Mouse (Mus musculus) urinary bladder, postnatal 4 days (tissue): ENCODE data around the gene Batf3.
A peak's percentile ranks its signal among the peaks of the same experiment; 100 is the strongest.

ENCODE experiments used
- DNase-seq, 2 experiments: peaks; one replicate each; pipeline ENCODE4 v3.0.0; 2021 to 2022; ENCODE audit warnings: low spot score in 2 of 2

The Batf3 gene

GRCm38 (mm10) chr1:191097802-191098747, at the start of gene Batf3:
TSS of gene Batf3 (plus strand) at chr1:191097847.
- DNase-seq, result peak in 1 of 2 experiments; percentile 41

DNA sequence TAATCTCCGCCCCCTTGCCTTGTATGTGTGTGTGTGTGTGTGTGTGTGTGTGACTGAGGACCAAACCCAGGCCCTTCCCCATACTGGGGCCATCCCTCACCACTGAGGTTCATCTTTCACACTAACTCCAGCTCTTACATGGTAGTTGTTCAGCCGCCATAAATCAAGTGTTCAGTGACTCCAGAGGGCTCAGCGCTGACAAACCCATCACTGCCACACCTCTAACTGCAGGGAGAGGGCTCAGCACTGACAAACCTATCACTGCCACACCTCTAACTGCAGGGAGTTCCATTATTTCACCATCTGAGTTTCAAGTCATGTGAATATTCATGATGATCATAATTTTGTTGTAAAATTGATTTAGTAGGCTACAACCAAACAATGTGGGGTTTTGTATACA, 44.1 kb upstream of the Batf3 start:
- DNase-seq, result no peak

GRCm38 (mm10) chr1:191054870-191055532, 42.6 kb upstream of the Batf3 start:
- DNase-seq, result no peak

DNA sequence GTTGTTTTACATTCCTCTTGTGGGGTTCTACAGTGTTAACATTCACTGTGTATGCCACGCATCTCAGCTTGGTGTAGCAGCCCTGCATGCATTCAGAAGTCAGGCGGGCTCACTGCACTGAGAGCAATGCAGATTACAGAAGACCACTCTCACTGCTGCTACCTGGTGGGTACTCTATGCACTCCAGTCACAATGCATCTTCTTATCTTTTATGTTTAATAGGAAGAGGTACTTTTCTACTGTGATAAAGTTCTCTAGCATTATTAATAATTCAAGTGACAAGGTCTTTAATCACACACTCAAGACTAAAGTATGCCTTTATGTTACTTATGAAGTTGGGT, 42.1 kb upstream of the Batf3 start:
- DNase-seq, result no peak

GRCm38 (mm10) chr1:191057461-191057860, 40.2 kb upstream of the Batf3 start:
- no peak for DNase-seq

GRCm38 (mm10) chr1:191062241-191062780, 35.3 kb upstream of the Batf3 start:
- DNase-seq, result no peak

DNA sequence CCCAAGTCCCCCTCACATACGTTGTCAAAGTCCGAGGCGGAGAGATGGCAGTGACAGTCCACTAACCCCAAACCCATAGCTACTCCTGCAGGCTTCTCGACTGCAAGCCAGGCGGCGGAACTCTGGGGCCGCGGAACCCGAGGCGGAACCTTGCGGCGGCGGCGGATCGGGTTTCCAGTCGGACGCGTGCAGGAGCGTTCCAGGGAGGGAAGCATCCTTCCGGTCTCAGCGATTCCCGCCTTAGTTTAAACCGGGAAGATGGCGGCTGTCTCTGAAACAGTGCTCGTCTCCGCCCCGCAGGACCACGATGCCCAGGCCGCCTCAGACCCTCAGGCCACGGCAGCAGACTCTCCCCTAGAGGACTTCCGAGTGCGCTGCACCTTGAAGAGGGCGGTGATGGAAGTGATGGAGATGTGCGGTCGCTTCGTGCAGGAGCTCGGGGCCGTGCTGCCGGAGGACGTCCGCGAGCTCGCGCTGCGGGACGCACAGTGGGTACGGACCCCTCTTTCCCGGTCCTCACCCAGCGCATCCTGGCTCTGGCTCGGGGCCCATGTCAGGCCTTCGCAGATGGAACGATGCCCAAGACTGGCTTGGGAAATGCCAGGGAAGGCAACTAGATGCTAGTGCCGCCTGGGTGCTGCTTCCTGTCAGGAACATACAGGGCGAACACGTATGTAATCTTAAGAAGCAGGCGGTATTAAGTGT, 34.7 kb upstream of the Batf3 start, which contains the start of the genes Tatdn3 and Nsl1:
Gene Tatdn3, minus strand, starts transcription at position 152 of the 705 bp plus-strand sequence.
Gene Nsl1, plus strand, starts transcription at position 232 of the 705 bp plus-strand sequence.
- DNase-seq, result peak; percentile 89 to 91

GRCm38 (mm10) chr1:191063700-191064099, 33.9 kb upstream of the Batf3 start:
- DNase-seq, result no peak

GRCm38 (mm10) chr1:191064535-191064934, 33.1 kb upstream of the Batf3 start:
- DNase-seq, result no peak

GRCm38 (mm10) chr1:191065188-191065587, 32.5 kb upstream of the Batf3 start:
- no peak for DNase-seq

GRCm38 (mm10) chr1:191068377-191068776, 29.3 kb upstream of the Batf3 start:
- no peak for DNase-seq

DNA sequence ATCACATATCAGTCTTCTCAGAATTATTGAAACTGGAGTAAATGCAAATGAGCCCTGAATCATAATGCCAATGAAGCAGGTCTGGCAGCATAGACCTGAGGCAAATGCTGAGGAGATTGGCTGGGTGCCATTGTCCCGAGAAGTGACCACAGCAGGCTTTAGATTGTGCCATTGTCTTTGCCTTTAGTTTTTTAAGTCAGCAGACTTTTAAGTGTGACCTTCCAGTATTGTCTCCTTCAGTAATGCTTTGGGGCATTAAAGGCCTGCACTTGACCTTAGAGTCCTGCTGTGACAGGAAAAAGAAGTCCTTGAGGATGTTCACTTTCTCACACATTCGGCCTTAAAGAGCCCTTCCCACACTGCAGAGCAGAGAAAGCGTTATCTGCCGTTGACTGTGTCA, 27.4 kb upstream of the Batf3 start:
- DNase-seq, result no peak

- no peak for DNase-seq
These were observed 26.0 kb upstream of the Batf3 start for GRCm38 (mm10) chr1:191071613-191072012.

DNA sequence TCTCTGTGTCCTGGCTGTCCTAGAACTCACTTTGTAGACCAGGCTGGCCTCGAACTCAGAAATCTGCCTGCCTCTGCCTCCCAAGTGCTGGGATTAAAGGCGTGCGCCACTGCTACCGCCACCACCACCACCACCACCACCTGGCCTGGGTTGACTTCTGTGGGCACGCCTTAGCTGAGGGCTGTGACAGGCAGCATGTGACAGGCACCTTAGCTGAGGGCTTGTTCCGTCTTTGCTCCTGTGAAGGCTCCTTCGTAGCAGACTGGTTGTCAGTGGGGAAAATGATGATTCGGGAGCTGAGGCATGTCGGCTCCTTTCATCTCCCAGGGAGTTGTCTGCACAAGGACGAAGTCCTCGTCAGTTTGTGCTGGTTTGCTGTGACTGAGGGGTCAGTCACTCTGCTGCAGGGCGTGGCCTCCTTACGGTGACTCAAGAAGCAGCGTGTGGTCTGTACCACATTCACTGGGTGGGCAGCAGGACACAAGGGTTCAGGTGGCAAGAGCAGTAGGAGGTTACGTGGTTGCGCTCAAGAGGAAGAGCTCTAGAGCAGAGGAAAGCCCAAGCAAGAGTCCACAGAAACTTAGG, 25.2 kb upstream of the Batf3 start:
- no peak for DNase-seq

GRCm38 (mm10) chr1:191073001-191073400, 24.6 kb upstream of the Batf3 start:
- DNase-seq, result no peak

DNA sequence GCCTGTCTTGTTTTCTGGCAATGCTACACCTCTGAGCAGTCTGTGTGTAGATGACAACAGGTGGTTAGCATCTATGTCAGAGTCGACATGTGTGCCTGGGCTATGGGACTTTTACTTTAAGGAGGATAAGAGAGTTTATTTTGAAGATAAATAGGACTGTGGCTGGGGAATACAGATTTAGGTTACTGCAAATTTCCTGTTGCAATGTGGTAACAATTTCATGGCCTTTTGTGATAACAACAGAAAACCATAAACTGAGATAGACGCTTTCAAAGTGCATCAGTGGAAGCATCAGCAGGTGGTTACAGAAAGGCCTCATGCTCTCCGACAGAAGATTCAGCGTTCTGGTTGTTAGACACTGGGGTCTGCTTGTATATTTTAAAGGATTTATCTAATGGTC, 24.2 kb upstream of the Batf3 start:
- DNase-seq, result no peak

DNA sequence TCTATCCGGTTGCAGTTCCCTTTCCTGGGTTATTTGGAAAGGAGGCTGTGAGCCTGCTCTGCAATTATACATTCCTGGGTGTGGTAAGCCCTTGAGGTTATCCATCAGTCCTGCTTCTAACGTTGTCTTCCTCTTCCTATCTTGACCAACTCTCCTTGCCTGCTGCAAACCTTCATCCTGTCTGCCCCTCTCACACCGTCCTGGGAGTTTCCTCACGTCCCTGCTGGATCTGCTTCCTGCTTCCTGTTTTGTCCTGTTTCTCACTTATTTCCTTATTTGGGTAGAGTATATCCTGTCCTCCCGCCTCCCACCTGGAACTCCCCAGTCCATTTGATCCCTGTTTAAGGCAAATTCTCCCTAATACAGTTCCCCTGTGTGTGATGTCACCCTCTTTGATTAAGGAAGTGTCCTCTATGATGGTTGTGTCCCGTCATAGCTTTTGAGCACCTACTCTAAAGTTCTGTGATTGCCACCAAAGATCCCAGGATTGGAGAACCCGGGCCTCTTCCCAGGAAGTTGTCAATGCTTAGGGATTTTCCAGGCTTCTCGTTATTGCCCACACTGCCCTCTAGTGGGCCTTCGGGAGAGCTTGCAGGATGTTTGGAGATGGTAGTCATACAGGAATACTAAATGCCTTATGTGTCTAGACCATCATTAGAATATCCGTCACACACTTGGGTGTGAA, 22.3 kb upstream of the Batf3 start:
- DNase-seq, result no peak

DNA sequence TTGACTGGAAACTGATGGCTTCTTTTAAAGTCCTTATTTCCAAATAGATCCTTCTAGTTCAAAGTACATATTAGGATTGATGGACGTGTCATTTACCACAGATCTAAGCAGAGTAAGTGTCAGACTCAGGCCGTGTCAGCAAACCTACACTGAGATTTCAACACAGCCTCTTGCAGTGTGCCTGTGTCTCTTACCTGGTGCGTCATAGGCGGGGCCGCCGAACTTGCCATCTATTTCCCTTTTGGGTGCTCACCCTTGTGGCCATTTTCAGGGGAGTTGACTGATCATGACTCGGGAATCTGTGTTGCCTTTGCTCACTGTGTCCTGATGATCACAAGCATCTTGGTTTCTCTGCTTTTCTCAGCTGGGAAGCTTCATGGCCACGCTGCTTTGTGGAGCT, 14.4 kb upstream of the Batf3 start:
- no peak for DNase-seq

GRCm38 (mm10) chr1:191084951-191085559, 12.6 kb upstream of the Batf3 start:
- DNase-seq, result no peak

DNA sequence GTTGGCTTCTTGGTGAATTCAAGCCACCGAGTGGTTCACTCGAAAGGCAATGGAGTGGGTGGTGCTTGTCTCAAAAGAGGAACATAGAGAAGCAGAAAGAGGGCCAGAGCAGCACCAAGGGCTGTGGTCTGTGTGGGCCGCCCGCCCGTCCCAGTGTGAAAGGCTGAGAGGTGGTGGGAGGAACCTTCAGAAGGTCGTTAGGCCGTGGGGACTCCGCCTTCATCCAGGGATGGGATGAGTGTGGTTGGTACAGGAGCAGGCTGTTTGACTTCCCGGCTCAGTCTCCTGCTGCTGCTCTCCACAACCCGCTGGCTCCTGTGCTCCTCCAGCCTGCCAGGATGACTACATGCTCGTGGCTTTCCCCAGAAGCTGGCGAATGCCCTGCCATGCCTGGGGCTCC, 12.1 kb upstream of the Batf3 start:
- no peak for DNase-seq
